Comparison of ENCODE assay signal across 10 mouse cellular contexts in the genomic region with DNA sequence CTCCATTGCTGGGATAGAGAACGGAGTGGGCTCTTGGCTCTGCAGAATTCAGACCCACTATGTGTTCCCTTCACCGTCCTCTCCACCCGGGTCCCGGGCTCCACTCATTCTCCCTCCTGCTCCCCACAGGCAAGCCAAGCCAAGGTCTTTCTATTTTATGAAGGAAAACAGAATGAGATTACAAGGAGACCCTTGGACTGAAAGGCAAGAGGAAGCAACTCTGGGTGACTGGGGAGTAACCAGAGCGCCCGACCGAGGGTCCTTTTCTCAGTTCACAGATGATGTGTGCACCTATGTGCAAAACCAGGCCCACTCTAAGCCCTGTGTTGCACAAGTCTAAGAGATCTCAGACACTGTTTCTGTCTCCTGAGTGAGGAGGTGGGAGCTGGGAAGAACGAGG. TPM values are rescaled to one million over a fixed set of nuclear protein-coding genes. Genes with fewer than 3 reads are reported as not detected.
A peak's percentile ranks its signal among the peaks of the same experiment; 100 is the strongest.
DNase-seq lines count a peak whose midpoint lies in the region; ATAC-seq lines count a peak whose summit lies in the region.
"Had no signal": no experiment of that assay in that cellular context is flagged by ENCODE, and none has a peak within 500 bp of the region (broad histone marks: within the 10 kb centered on the region; RNA-seq: fewer than 3 reads in every experiment).

No protein-coding gene starts in this region.

- peak overlapping the region; percentile 34; the same call in 1 of the 2 replicates for H3K4me2 ChIP-seq in heart, embryonic 16.5 days (ENCODE audit: low read depth, low read length)
- no peak overlapping the region for H3K4me2 ChIP-seq in midbrain, embryonic 12.5 days (replicated peaks)
- H3K4me2 ChIP-seq in midbrain, embryonic 14.5 days (ENCODE audit: low read length) = no peak overlapping the region
- H3K4me2 ChIP-seq in hindbrain, embryonic 13.5 days = no peak overlapping the region
- peak overlapping the region; percentile 25; the same call in 1 of the 2 replicates for H3K4me2 ChIP-seq in stomach, embryonic 14.5 days (replicated peaks; ENCODE audit: low read depth, low read length)

- 60% methylated on average over 8 of the region's 8 CpGs for WGBS in heart, embryonic 16.5 days
- 70% methylated on average over 8 of the region's 8 CpGs for WGBS in midbrain, embryonic 12.5 days
- 81% methylated on average over 8 of the region's 8 CpGs for WGBS in midbrain, embryonic 14.5 days
- WGBS in hindbrain, embryonic 13.5 days = 76% methylated on average over 8 of the region's 8 CpGs
- 48% methylated on average over 8 of the region's 8 CpGs for WGBS in stomach, embryonic 14.5 days

- 0 out of 2 replicates have a peak, but pooled peaks cover 2% of the 10 kb centered on the region for H3K27me3 ChIP-seq in heart, embryonic 16.5 days (ENCODE audit: control insufficient read depth, insufficient read depth, low read length)
- 0 out of 2 replicates have a peak, but pooled peaks cover 7% of the 10 kb centered on the region for H3K27me3 ChIP-seq in midbrain, embryonic 12.5 days
- no peaks in the 10 kb centered on the region for H3K27me3 ChIP-seq in midbrain, embryonic 14.5 days (ENCODE audit: control insufficient read depth, insufficient read depth, low read length)
- H3K27me3 ChIP-seq in hindbrain, embryonic 13.5 days = peaks cover 6% of the 10 kb centered on the region; the same call in 1 of the 2 replicates
- no peaks in the 10 kb centered on the region for H3K27me3 ChIP-seq in stomach, embryonic 14.5 days (ENCODE audit: control insufficient read depth, insufficient read depth, low read length)

- H3K36me3 ChIP-seq in heart, embryonic 16.5 days (ENCODE audit: control insufficient read depth, insufficient read depth) = no peaks in the 10 kb centered on the region
- no peaks in the 10 kb centered on the region for H3K36me3 ChIP-seq in midbrain, embryonic 12.5 days
- no peaks in the 10 kb centered on the region for H3K36me3 ChIP-seq in midbrain, embryonic 14.5 days (ENCODE audit: control insufficient read depth, insufficient read depth, low read length)
- H3K36me3 ChIP-seq in hindbrain, embryonic 13.5 days = no peaks in the 10 kb centered on the region
- no peaks in the 10 kb centered on the region for H3K36me3 ChIP-seq in stomach, embryonic 14.5 days (ENCODE audit: control insufficient read depth, insufficient read depth, low read length)

- H3K4me1 ChIP-seq in heart, embryonic 16.5 days (ENCODE audit: control insufficient read depth, insufficient read depth, low read length) = peaks cover 38% of the 10 kb centered on the region
- H3K4me1 ChIP-seq in midbrain, embryonic 12.5 days = peaks cover 27% of the 10 kb centered on the region
- peaks cover 15% of the 10 kb centered on the region; the same call in 1 of the 2 replicates for H3K4me1 ChIP-seq in midbrain, embryonic 14.5 days (ENCODE audit: control insufficient read depth, insufficient read depth, low read length)
- peaks cover 33% of the 10 kb centered on the region for H3K4me1 ChIP-seq in hindbrain, embryonic 13.5 days (replicated peaks)
- H3K4me1 ChIP-seq in stomach, embryonic 14.5 days (ENCODE audit: control insufficient read depth, insufficient read depth, low read length) = peaks cover 40% of the 10 kb centered on the region

- no peak overlapping the region for H3K9ac ChIP-seq in heart, embryonic 16.5 days (ENCODE audit: low read length)
- no peak overlapping the region; the same call in 1 of the 2 replicates for H3K9ac ChIP-seq in midbrain, embryonic 12.5 days (replicated peaks)
- H3K9ac ChIP-seq in midbrain, embryonic 14.5 days (replicated peaks; ENCODE audit: low read length) = no peak overlapping the region
- H3K9ac ChIP-seq in hindbrain, embryonic 13.5 days = no peak overlapping the region
- H3K9ac ChIP-seq in stomach, embryonic 14.5 days (replicated peaks; ENCODE audit: low read depth, low read length) = peak overlapping the region; percentile 3; the same call in 1 of the 2 replicates

- H3K4me3 ChIP-seq in heart, embryonic 16.5 days (ENCODE audit: low read length) = no peak overlapping the region
- no peak overlapping the region for H3K4me3 ChIP-seq in midbrain, embryonic 12.5 days
- H3K4me3 ChIP-seq in midbrain, embryonic 14.5 days (replicated peaks; ENCODE audit: low read depth, low read length) = no peak overlapping the region
- no peak overlapping the region for H3K4me3 ChIP-seq in hindbrain, embryonic 13.5 days
- no peak overlapping the region for H3K4me3 ChIP-seq in stomach, embryonic 14.5 days (ENCODE audit: low read depth, low read length)
- H3K4me3 ChIP-seq: heart, adult 2 months had no signal

- H3K9me3 ChIP-seq in heart, embryonic 16.5 days (replicated peaks; ENCODE audit: control insufficient read depth, low read length) = no peaks in the 10 kb centered on the region
- no peaks in the 10 kb centered on the region for H3K9me3 ChIP-seq in midbrain, embryonic 12.5 days
- no peaks in the 10 kb centered on the region for H3K9me3 ChIP-seq in midbrain, embryonic 14.5 days (ENCODE audit: control insufficient read depth, low read length)
- no peaks in the 10 kb centered on the region for H3K9me3 ChIP-seq in hindbrain, embryonic 13.5 days
- H3K9me3 ChIP-seq in stomach, embryonic 14.5 days (ENCODE audit: control insufficient read depth, low read depth, low read length) = no peaks in the 10 kb centered on the region

- no peak for ATAC-seq in heart, embryonic 16.5 days (replicated peaks; ENCODE audit: extremely low read depth, insufficient read depth, low FRiP score)
- ATAC-seq in midbrain, embryonic 12.5 days (ENCODE audit: low FRiP score, low read depth) = no peak
- ATAC-seq in midbrain, embryonic 14.5 days (ENCODE audit: low FRiP score, low TSS enrichment) = no peak
- ATAC-seq in hindbrain, embryonic 13.5 days (ENCODE audit: low FRiP score) = no peak
- ATAC-seq in stomach, embryonic 14.5 days (ENCODE audit: insufficient number of reproducible peaks, insufficient read depth, low FRiP score, low read depth) = no peak

- DNase-seq in heart, postnatal 36 days = no peak
- no peak for DNase-seq in midbrain, embryonic 14.5 days
- no peak for DNase-seq in adrenal gland, adult 18-20 months (ENCODE audit: low spot score in 2 of 2)
- DNase-seq: cerebellum, adult 11 months; layer of hippocampus, adult 9-11 months had no signal

- intact Hi-C loops in heart, postnatal 36 days (cut with DNase I) = loop anchor here (2.0 to 5.0 kb wide), 2 partner anchors 22 to 291 kb away; no protein-coding TSS in a partner anchor

- peak overlapping the region; percentile 81 for H3K27ac ChIP-seq in heart, embryonic 16.5 days (ENCODE audit: low read length)
- H3K27ac ChIP-seq in midbrain, embryonic 12.5 days (replicated peaks) = peak overlapping the region; percentile 74; the same call in 1 of the 2 replicates
- no peak overlapping the region for H3K27ac ChIP-seq in midbrain, embryonic 14.5 days (replicated peaks; ENCODE audit: low read depth, low read length)
- H3K27ac ChIP-seq in hindbrain, embryonic 13.5 days = peak overlapping the region; percentile 64; the same call in 1 of the 2 replicates
- peak overlapping the region; percentile 97 for H3K27ac ChIP-seq in stomach, embryonic 14.5 days (ENCODE audit: low read length)
- H3K27ac ChIP-seq: heart, adult 2 months had no signal

RNA-seq across cellular contexts. Expression of gene Ccr7, which starts 6.5 kb away (rescaled TPM):
- 0.69 and 1.5 TPM in 2 replicates for polyA plus RNA-seq in heart, embryonic 16.5 days (2015; fragmentation: Nextera tagmentation; extraction: Ambion mirVana)
- under 1 TPM; 0.38 to 0.58 TPM for total RNA-seq in heart, postnatal 36 days (2021)
- polyA plus RNA-seq in midbrain, embryonic 12.5 days (2016; fragmentation: Nextera tagmentation; extraction: Ambion mirVana) = 0.11 TPM in 1 of 2 replicates, not detected in the other
- 0.45 TPM in 1 of 2 replicates, not detected in the other for polyA plus RNA-seq in midbrain, embryonic 14.5 days (2014; fragmentation: Nextera tagmentation; extraction: Ambion mirVana)
- polyA plus RNA-seq in hindbrain, embryonic 13.5 days (2015; fragmentation: Nextera tagmentation; extraction: Ambion mirVana) = not detected in 2 replicates
- polyA plus RNA-seq in stomach, embryonic 14.5 days (2014; fragmentation: Nextera tagmentation; extraction: Ambion mirVana) = 0.46 and 0.52 TPM in 2 replicates
- total RNA-seq in adrenal gland, adult 18-20 months (2021) = under 1 TPM in 1 of 2 experiments, not detected in 1; 0.38 TPM

RNA-seq across cellular contexts. Expression of gene Tns4, which starts 59.3 kb away (rescaled TPM):
- polyA plus RNA-seq in heart, embryonic 16.5 days (2015; fragmentation: Nextera tagmentation; extraction: Ambion mirVana) = 0.06 and 0.71 TPM in 2 replicates
- total RNA-seq in heart, postnatal 36 days (2021) = under 1 TPM; 0.27 to 0.36 TPM
- polyA plus RNA-seq in midbrain, embryonic 12.5 days (2016; fragmentation: Nextera tagmentation; extraction: Ambion mirVana) = 0.12 and 0.19 TPM in 2 replicates
- polyA plus RNA-seq in midbrain, embryonic 14.5 days (2014; fragmentation: Nextera tagmentation; extraction: Ambion mirVana) = 0.22 TPM in 1 of 2 replicates, not detected in the other
- 0.17 and 0.19 TPM in 2 replicates for polyA plus RNA-seq in hindbrain, embryonic 13.5 days (2015; fragmentation: Nextera tagmentation; extraction: Ambion mirVana)
- polyA plus RNA-seq in stomach, embryonic 14.5 days (2014; fragmentation: Nextera tagmentation; extraction: Ambion mirVana) = 2.4 and 2.5 TPM in 2 replicates
- total RNA-seq in adrenal gland, adult 18-20 months (2021) = under 1 TPM; 0.43 to 0.67 TPM

Comparison
In these comparisons a context has a peak if more than half of its experiments do, and no peak if none do; other contexts are left out.
1. H3K4me2 ChIP-seq: peak in heart, embryonic 16.5 days (single experiment) and stomach, embryonic 14.5 days (single experiment); none in midbrain, embryonic 12.5 days (single experiment), midbrain, embryonic 14.5 days (single experiment) and hindbrain, embryonic 13.5 days (single experiment).